Mouse (Mus musculus) MN1 (cell line): ENCODE data around the gene Ankrd31.
"Not testable (repeated sequence)": the region's sequence is repeated elsewhere in the genome, so short reads cannot be mapped to it uniquely, and the experiment has no call there.

Source experiments
- DNase-seq: peaks from one replicate; pipeline ENCODE4 v3.0.0-alpha.2; 2016; ENCODE audit warnings: low spot score

Ankrd31 gene

DNA sequence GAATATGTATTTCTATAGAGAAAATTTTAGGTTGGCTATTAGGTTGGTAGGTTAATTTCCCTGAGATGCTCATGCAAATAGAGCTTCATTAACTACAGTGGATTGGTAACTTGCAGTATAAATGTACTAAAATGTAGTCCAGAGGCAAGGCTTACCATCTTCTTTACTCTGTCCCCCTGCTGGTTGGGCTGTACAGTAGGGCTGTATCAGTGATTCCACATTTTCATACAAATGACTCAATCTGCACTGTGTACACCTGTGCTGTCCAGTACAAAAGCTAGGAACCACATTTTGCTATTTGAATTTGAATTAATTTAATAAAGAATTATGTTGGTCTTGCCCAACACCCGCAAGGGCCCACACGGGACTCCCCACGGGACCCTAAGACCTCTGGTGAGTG is 111.1 kb downstream of the Ankrd31 start:
- no peak for DNase-seq

DNA sequence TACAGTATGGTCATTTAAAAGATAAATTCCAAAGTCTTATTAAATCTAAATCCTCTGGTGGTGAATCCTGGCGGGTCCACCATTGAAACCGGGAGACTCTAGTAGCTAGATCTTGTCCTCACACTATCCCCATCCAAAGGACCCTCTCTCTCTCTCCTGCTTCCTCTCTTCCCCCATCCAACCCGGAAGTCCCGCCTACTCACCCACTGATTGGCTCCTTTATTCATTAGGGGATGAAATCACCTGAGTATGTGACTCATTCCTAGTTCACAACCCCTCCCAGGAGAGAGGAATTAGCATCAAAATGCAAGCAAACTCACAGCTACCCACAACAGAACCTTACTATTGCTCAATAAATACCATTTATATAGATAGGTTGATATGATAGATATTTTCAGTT is 122.7 kb downstream of the Ankrd31 start:
- DNase-seq, result no peak

DNA sequence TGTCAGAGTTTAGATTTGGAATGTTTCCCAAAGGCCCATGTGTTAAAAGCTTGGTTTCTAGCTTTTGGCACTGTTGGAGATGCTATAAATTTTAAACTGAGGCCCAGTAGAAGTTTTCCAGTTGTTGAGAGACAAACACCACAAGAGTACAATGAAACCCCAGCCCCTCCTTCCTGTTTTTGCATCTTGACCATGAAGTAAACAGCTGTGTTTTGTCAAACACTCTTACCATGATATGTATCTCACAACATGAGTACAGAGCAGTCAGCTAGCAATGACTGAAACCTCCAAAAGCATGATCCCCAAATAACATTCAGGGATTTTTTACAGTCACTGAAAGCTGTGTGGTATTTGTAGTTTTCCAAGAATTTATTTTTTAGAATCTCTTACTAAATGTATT is 126.0 kb downstream of the Ankrd31 start:
- no peak for DNase-seq

DNA sequence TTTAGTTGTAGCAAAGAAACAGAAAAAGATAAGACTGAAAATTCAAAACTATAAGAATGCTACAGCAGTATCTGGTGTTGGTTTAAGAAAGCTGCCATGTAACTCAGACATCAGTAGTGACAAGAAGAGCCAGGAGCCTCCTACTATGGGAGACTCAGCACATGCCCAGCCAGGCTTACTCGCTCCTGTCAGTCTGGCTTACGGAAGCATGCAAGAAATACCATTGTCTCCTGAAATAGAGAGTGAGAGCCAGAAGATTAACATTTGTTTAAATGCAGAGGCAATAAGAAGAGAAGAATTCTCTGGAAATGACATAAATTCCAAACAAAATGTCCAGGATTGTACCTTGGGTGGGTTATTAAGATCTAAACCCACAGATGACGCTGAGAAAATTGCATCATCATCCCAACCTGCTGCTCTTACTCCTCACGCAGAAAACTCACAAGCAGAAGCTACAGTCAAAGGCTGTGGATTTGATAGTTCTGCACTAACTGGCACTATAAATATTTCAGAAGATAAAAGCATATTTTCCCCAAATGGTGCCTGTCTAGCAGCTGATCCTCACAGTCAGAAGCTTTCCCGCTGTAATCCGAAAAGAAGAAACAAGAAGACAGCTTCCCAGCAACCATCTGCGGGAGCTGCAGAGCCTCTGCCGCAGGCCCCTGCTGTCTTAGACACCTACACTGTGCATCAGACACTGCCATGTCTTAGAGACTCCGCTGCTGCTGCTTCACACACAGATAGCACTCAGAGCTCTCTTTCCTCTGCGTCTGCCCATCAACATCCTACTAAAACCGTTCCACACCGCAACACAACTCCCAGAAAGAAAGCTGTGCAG is 130.4 kb downstream of the Ankrd31 start:
- no peak for DNase-seq

DNA sequence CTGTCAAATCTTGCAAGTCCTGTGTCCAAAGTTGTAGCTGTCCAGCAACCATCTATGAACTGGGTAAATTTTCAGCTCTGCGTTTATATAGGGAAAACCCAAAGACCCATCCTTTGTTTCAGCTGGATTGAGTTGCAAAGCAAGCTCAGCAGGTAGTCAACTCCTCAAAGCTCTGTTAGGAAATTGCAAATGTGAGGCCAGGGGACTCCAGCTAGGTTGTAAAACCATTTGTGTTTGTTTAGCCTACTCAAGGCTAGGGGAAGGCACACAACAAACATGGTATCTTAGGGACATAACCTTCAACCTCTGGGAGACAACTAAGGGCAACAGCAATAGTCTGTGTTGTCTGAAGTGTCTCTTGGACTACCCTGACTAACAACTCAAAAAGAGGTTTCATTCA is 136.5 kb downstream of the Ankrd31 start:
- DNase-seq, result no peak

DNA sequence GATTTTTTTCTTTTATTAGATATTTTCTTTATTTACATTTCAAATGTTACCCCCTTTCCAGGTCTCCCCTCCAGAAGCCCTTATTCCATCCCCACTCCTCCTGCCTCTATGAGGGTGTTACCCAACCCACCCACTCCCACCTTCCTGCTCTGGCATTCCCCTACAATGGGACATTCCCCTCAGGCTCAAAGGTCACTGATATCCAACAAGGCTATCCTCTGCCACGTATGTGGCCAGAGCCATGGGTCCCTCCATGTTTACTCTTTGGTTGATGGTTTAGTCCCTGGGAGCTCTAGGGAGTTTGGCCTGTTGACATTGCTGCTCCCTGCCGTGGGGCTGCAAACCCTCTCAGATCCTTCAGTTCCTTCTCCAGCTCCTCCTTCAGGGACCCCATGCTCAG is 141.9 kb downstream of the Ankrd31 start:
- no peak for DNase-seq

DNA sequence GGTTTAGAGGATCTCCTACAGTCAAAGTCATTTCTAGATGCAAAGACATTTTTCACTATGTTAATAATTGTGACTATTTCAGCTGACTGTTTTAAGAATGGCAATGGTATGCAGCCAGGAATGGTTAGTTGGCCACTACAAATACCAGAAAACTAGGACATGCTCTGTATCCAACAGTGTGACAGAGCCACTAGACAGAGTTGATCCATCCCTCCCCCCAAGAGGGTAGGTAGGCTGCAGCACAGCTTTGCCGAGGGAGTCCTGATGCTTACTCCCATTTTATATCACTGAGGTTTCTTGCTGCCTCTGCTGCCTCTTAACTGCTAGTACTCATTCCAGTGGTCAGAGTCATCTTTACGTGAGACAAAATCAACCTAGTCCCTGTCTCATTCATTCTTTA is 147.1 kb downstream of the Ankrd31 start:
- DNase-seq, result no peak

DNA sequence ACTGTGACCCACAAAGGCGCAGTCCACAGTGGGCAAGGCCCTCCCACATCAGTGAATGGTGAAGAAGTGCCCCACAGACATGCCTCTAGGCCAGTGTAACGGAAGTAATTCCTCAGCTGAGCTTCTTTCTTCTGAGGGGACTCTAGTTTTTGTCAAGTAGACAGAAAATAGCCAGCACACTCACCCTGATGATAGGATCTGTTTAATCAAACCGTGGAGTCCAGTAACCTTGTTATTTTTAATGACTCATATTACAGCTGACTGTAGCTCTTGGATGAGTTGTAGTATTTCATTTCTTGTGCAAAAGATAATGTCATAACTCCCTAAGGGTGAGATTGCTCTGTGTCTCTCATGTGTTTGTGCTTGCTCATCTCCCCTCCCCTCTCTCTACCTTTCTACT is 158.6 kb downstream of the Ankrd31 start:
- DNase-seq, result peak; percentile 32

DNA sequence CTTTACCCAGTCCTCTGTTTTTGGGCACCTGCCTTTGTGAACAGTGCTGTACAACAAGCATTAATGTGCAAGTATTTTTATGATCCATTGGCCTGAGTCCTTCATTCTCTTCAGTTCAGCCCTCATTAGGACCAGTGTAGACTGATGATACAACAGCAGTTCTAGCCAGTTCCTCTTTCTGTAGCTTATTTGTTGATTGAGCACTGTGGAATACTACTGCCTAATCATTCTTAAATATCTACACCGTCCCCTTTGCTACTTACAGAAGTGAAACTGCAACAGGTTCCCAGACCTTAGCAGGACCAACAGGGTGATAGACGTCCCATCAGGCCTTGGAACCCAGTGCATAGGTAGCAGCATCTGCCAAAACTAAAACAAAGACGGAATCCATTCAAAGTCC is 163.1 kb downstream of the Ankrd31 start:
- no peak for DNase-seq

DNA sequence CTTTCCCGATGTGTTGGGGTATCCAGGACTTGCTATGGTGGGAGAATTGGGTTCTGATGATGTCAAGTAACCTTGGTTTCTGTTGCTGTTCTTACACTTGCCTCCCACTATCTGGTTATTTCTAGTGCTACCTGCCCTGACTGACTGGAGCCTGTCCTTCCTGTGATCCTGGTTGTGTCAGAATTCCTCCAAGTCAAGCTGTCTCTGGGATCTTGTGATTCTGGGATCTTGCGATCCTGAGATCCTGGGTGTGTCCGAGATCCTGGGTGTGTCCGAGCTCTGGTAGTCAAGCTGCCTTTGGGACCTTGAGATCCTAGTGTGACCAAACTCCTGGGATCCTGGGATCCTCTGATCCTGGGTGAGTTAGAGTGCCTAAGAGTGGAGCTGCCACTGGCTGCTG is 175.1 kb downstream of the Ankrd31 start:
- not testable (repeated sequence) for DNase-seq

DNA sequence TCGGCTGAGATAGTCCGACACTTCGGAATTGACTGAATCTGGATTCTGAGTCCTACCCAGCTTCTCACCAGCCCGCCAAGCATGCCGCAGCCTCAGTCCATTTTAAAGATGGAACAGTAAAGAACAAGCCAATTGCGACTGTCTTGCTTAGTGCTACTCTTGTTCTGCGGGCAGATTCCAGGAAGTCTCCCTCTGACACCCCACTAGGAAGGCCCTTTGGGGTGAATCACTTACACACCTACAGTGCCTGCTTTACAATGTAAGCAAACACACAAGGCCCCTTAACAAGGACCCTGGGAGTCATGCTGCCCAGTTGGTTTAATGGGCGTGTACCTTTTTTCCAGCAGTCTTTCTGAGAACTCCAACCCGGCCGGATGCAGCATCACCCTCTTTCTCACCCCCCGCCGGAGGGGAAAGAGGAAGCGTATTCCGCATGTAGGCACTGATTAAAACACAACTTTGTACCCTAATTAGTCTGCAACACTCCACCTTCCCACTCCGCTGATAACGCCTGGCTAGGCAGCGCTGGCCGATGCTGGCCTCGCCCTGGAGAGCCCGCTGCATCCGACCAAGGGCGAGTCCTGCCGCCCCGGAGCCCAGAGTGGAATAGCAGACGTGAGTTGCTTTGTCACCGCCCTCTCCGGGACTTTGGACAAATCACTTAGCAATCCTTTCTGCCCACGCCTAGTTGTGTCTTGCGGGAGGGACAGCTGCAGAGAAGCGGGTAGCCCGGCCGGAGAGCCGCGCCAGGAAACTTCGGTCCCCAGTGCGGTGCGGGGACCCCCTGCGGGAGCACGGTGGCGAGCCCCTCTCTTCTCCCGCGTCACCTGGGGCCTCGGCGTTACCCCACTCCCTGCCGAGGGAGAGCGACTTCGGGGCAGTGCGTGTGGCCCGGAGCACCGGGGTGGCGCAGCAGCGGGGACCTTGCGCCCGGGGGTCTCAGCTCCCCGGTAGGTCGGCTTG is 176.2 kb downstream of the Ankrd31 start, which contains the start of gene Gcnt4:
TSS of gene Gcnt4 (plus strand) at position 691 of the 963 bp plus-strand sequence.
- DNase-seq, result no peak

DNA sequence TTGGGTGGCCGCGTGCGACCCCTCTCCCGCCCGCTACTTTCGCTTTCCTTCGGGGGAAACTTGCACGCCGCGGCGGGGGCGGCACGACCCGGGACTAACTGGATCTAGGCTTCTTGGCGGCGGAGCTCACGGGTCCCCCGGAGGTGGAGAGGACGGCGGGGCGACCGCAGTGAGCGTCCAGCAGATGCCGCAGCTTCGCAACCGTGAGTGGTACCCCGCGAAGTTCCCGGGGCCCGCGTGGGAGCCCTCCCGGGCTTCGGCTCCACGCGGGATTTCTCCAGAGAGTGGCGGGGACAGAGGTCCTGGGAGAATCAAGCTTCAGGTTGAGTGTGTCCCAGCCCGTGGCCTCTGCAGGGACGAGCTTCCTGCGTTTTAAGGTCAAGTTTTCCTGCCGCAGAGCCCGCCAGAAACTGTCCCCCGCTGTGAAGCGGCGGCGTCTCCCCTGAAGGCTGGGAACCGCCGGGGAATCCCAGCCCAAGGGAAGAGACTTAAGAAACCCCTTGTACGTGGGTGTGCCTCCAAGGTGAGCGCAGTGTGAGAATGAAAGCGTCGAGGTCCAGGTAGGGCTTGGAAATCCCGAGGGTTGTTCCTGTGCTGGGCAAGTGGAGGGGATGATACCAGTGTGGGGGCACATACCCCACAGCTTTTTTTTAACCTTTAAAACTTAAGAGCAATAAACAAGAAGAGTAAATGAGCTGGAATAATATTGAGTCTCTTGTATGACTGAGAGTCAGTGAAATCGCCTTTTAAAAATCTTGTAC is 177.1 kb downstream of the Ankrd31 start:
- DNase-seq, result no peak

DNA sequence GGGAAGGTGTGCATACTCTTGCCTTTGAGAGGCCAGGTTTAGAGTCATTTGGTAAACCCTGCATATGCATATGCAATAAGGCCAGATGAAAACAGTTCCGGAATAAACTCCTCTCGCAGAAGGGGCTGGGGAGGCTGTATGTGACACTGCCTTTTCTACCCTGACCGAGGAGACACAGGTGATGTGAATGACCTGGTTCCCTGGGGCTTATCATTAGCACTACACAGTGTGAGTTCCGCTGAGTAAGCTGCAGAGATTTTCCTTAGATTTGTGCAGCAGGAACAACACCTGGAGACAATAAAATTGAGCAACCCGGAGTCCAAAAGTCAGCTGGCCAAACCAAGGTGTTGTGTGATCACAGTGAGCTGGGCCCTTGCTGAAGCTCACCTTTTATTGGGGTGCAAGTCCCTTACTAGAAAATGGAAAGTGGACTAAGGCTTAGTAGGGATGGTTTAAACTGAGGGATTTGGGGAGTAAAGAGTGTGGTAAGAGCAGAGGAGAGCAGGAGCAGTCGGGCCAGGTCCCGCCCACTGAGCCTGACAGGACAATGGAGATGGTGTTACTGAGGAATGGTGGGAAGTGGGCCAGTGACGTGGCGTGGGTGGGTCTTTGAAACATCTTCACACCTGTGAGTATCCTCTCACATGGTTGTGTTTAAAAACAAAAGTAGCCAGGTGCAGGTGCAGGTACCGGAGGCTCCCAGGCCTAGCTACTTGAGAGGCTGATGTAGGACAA is 178.1 kb downstream of the Ankrd31 start:
- DNase-seq, result no peak

DNA sequence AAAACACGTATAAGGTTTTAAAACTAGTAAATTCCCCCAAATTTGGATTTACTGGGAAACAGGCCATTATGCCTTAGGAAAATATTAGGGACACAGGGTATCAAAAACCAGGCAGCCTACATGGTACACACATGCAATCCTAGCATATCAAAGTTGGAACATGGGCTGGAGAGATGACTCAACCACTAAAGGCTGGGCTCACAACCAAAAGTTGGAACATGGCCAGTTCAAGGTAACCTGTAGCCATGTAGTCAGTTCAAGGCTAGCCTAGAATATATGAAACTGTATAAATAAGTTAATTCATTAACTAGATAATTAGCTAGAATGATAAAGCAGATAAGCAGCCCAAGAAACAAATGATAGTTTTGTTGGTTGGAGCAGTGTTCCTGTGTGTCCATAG is 179.7 kb downstream of the Ankrd31 start:
- no peak for DNase-seq

DNA sequence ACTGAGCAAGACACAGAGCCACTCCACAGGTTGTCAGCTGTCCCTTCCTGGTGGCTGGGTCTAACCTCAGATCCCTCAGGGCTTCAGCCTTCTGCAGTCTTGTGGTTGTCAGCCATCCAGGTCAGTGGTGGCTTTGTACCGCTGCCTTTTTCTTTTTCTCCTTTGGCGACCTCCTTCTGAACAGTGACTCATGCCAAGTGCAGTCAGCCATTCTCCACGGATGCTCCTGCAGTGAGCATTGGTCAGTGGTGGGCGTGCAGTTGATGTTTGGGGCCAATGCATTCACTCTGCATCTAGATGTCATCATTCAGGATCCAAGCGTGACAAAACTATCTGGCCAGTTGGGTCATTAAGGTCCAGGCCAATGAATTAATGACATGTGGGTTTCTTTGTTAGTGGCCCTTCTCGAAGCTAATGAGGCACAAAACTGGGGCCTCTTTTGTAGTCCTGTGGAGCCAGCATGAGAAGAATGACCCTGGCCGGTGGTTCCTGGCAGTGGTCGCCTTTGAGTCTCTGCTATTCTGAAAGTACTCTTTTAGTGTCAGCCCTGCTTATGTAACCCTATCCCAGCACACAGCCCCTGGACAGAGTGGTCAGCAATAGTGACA is 180.5 kb downstream of the Ankrd31 start:
- no peak for DNase-seq

DNA sequence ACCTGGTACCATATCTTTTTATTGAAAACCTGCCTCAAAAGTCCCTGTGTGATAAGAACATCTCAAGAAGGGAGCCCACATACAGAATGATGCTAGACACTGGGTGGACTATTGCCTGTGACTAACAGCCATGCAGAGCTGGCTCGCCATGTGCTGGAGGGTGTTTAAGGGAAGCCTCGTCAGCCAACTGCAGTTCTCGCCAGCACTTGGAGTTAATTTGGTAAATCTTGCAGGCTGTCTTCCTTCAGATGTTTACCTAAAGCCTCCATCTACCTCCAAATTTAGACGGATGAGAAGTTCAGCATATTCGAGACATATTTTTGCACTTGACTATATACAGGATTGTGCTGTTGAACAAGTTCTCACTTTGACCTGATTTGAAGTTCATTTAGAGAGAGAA is 184.7 kb downstream of the Ankrd31 start:
- DNase-seq, result no peak

DNA sequence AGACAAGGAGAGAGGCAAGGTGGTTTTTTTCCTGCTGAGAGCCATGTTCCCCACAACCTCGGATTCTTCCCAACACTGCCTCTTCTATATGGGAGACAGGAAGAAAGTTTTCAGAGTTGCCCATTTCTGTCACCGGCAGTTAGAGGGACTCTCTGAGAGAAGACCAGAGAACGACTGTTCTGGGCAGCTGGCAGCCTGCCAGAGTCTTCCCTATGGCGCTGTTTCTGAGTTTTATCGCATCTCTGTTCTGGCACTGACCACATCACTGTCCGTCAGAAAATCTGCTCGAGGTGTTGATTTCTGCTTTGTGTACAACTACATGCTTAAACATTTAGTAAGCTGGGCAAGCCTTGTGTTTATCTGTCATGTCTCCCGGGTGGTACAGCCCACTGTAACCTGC is 185.3 kb downstream of the Ankrd31 start:
- peak; percentile 42 for DNase-seq

DNA sequence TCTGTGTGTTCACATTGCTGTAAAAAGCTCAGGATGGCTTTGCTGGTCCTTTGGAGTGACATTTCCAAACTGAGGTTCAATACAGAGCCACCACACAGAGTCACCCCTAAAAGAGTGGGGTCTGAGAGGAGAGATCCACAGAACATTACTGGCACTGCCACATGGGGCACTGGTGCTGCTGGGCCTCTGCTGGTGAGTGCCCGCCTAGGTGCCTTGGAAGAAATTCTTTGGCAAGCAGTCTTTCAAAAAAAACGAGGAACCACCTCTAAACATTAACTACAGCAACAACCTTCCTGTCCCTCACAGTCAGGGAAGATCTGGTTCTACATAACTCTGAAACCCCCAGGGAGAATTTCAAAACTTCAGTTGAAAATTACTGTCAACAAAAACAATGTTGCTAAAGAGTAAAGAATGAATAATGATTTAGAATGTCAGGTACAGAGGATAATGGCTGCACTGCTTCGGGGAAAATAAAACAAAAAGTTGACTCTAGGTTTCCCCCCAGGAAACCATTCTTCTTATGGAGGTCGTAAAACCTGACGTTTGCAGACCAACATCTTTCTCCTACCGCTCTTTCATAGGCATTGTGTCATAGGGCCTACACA is 188.2 kb downstream of the Ankrd31 start:
- no peak for DNase-seq

DNA sequence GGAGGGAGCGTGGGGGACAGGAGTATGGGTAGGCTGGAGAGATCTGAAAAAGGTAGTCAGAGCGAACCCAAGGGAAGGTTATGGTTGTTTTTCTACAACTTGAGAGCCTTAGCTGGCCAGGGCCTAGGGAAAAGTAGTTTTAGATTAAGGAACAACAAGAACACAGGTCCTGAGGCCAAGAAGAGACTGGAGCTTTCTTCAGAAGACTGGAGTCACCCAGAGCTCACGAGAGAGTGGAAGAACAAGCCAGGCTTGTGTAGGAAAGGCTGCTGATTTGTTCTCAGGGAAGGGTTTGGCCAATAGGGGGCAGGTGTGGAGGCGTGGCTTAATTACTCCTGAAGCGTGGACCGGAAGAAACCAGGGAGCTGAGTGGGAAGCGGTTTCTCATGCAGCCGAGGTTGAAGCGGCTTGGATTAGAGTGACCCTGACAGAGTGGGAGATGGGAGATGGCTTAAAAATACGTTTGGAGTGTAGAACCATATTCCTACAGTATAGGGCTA is 189.0 kb downstream of the Ankrd31 start:
- DNase-seq, result no peak

DNA sequence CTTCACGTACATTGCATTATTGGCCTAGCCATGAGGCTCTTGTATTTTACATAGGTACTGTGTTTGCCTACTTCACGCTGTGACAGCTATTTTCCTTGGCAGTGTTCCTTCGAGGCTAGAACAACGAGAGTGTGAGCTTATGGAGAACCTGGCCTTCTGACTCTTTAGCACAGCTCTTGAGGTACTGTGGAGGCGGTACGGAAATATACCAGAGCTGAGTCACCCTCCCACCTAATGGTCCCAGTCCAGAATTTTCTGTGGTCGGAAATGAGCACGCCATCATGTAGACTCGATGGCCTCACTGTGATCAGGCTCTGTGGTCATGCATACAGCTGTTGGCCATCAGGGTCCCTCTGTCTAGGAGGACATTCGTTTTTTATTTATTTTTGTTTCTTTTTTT is 191.6 kb downstream of the Ankrd31 start:
- no peak for DNase-seq
